ENCODE assay signal across 8 mouse cellular contexts in genomic region chr7:67803857-67804215, GRCm38 (mm10). TPM values are rescaled to one million over a fixed set of nuclear protein-coding genes. Genes with fewer than 3 reads are reported as not detected.
DNase-seq lines count a peak whose midpoint lies in the region; ATAC-seq lines count a peak whose summit lies in the region.

No protein-coding gene starts in this region.

- H3K9me3 ChIP-seq in kidney, embryonic 15.5 days (replicated peaks), result no peaks in the 10 kb centered on the region
- H3K9me3 ChIP-seq in embryonic facial prominence, embryonic 11.5 days (replicated peaks; ENCODE audit: control insufficient read depth, low read length), result no peaks in the 10 kb centered on the region
- no peaks in the 10 kb centered on the region for H3K9me3 ChIP-seq in hindbrain, embryonic 15.5 days
- no peaks in the 10 kb centered on the region for H3K9me3 ChIP-seq in midbrain, embryonic 14.5 days (ENCODE audit: control insufficient read depth, low read length)

- 0 out of 2 replicates have a peak, but pooled peaks have one; percentile 3 for ATAC-seq in kidney, embryonic 15.5 days (replicated peaks; ENCODE audit: low FRiP score)
- ATAC-seq in embryonic facial prominence, embryonic 11.5 days (replicated peaks; ENCODE audit: insufficient number of reproducible peaks, low FRiP score, low TSS enrichment, low read depth), result peak; percentile 35; the same call in 1 of the 2 replicates
- peak; percentile 36; the same call in 1 of the 2 replicates for ATAC-seq in hindbrain, embryonic 15.5 days (ENCODE audit: low FRiP score, low read depth)
- ATAC-seq in midbrain, embryonic 14.5 days (ENCODE audit: low FRiP score, low TSS enrichment), result peak; percentile 24; the same call in 1 of the 2 replicates

- peak overlapping the region; percentile 41 for H3K4me3 ChIP-seq in kidney, embryonic 15.5 days (replicated peaks)
- peak overlapping the region; percentile 33 for H3K4me3 ChIP-seq in embryonic facial prominence, embryonic 11.5 days (ENCODE audit: low read depth, low read length)
- peak overlapping the region; percentile 42 for H3K4me3 ChIP-seq in hindbrain, embryonic 15.5 days
- peak overlapping the region; percentile 25 for H3K4me3 ChIP-seq in midbrain, embryonic 14.5 days (replicated peaks; ENCODE audit: low read depth, low read length)

- no peak overlapping the region for H3K27ac ChIP-seq in kidney, embryonic 15.5 days
- no peak overlapping the region for H3K27ac ChIP-seq in embryonic facial prominence, embryonic 11.5 days (replicated peaks; ENCODE audit: low read depth, low read length)
- no peak overlapping the region for H3K27ac ChIP-seq in hindbrain, embryonic 15.5 days (replicated peaks)
- H3K27ac ChIP-seq in midbrain, embryonic 14.5 days (replicated peaks; ENCODE audit: low read depth, low read length), result no peak overlapping the region

- WGBS in kidney, embryonic 15.5 days, result 13% methylated on average over 12 of the region's 13 CpGs
- 15% methylated on average over 12 of the region's 13 CpGs for WGBS in embryonic facial prominence, embryonic 11.5 days
- WGBS in hindbrain, embryonic 15.5 days, result 13% methylated on average over 13 of the region's 13 CpGs
- WGBS in midbrain, embryonic 14.5 days, result 15% methylated on average over 12 of the region's 13 CpGs

- H3K4me2 ChIP-seq in kidney, embryonic 15.5 days, result peak overlapping the region; percentile 72
- peak overlapping the region; percentile 71 for H3K4me2 ChIP-seq in embryonic facial prominence, embryonic 11.5 days (ENCODE audit: low read depth, low read length)
- H3K4me2 ChIP-seq in hindbrain, embryonic 15.5 days, result peak overlapping the region; percentile 90
- H3K4me2 ChIP-seq in midbrain, embryonic 14.5 days (ENCODE audit: low read length), result peak overlapping the region; percentile 52

- H3K36me3 ChIP-seq in kidney, embryonic 15.5 days, result no peaks in the 10 kb centered on the region
- H3K36me3 ChIP-seq in embryonic facial prominence, embryonic 11.5 days (replicated peaks; ENCODE audit: control insufficient read depth, insufficient read depth, low read depth, low read length), result no peaks in the 10 kb centered on the region
- no peaks in the 10 kb centered on the region for H3K36me3 ChIP-seq in hindbrain, embryonic 15.5 days
- H3K36me3 ChIP-seq in midbrain, embryonic 14.5 days (ENCODE audit: control insufficient read depth, insufficient read depth, low read length), result no peaks in the 10 kb centered on the region

- H3K4me1 ChIP-seq in kidney, embryonic 15.5 days, result peaks cover 11% of the 10 kb centered on the region
- H3K4me1 ChIP-seq in embryonic facial prominence, embryonic 11.5 days (ENCODE audit: control insufficient read depth, insufficient read depth, low read length), result no peaks in the 10 kb centered on the region
- H3K4me1 ChIP-seq in hindbrain, embryonic 15.5 days (replicated peaks), result peaks cover 9% of the 10 kb centered on the region; the same call in 1 of the 2 replicates
- H3K4me1 ChIP-seq in midbrain, embryonic 14.5 days (ENCODE audit: control insufficient read depth, insufficient read depth, low read length), result peaks cover 6% of the 10 kb centered on the region; the same call in 1 of the 2 replicates

- H3K27me3 ChIP-seq in kidney, embryonic 15.5 days, result peaks cover 4% of the 10 kb centered on the region
- no peaks in the 10 kb centered on the region for H3K27me3 ChIP-seq in embryonic facial prominence, embryonic 11.5 days (ENCODE audit: control insufficient read depth, insufficient read depth, low read length)
- H3K27me3 ChIP-seq in hindbrain, embryonic 15.5 days, result no peaks in the 10 kb centered on the region
- no peaks in the 10 kb centered on the region for H3K27me3 ChIP-seq in midbrain, embryonic 14.5 days (ENCODE audit: control insufficient read depth, insufficient read depth, low read length)

- H3K9ac ChIP-seq in kidney, embryonic 15.5 days, result peak overlapping the region; percentile 29; the same call in 1 of the 2 replicates
- H3K9ac ChIP-seq in embryonic facial prominence, embryonic 11.5 days (replicated peaks; ENCODE audit: low read length), result peak overlapping the region; percentile 39
- peak overlapping the region; percentile 32 for H3K9ac ChIP-seq in hindbrain, embryonic 15.5 days
- H3K9ac ChIP-seq in midbrain, embryonic 14.5 days (replicated peaks; ENCODE audit: low read length), result 0 out of 2 replicates have a peak overlapping the region, but pooled peaks have one; percentile 9

- no peak for DNase-seq in kidney, adult 9 months
- no peak for DNase-seq in embryonic facial prominence, embryonic 11.5 days (ENCODE audit: low spot score)
- no peak for DNase-seq in midbrain, embryonic 14.5 days
- DNase-seq in adipocyte (ENCODE audit: low spot score), result no peak
- no peak for DNase-seq in adrenal gland, postnatal 14 days
- DNase-seq in adrenal gland, postnatal 25 days, result no peak

RNA-seq across cellular contexts. Expression of gene Synm, which starts 44.3 kb away (rescaled TPM):
- polyA plus RNA-seq in kidney, embryonic 15.5 days (2015; fragmentation: Nextera tagmentation; extraction: Ambion mirVana), result 0.99 and 1.4 TPM in 2 replicates
- polyA plus RNA-seq in embryonic facial prominence, embryonic 11.5 days (2014; fragmentation: Nextera tagmentation; extraction: Ambion mirVana), result 1.3 and 1.9 TPM in 2 replicates
- polyA plus RNA-seq in hindbrain, embryonic 15.5 days (2015; fragmentation: Nextera tagmentation; extraction: Ambion mirVana), result 7.1 and 9.2 TPM in 2 replicates
- 2.0 and 2.4 TPM in 2 replicates for polyA plus RNA-seq in midbrain, embryonic 14.5 days (2014; fragmentation: Nextera tagmentation; extraction: Ambion mirVana)
- 8.9 and 10.2 TPM in 2 replicates for total RNA-seq in adrenal gland, postnatal 14 days (2021)
- 22.7 and 30.0 TPM in 2 replicates for total RNA-seq in adrenal gland, postnatal 25 days (2021)
